Mouse (Mus musculus) hindbrain, embryonic 15.5 days (tissue): Measurements from ENCODE around the gene Gltp. TPM values are rescaled to one million over a fixed set of nuclear protein-coding genes. Genes with fewer than 3 reads are reported as not detected.
A peak's percentile ranks its signal among the peaks of the same experiment; 100 is the strongest.

Experiments
- ATAC-seq: fragments of 200-750 bp; cut with Nextera tagmentation; 2 replicates; pipeline ENCODE4 v1.8.0; 2017; ENCODE audit warnings: low read depth, moderate number of reproducible peaks, moderate TSS enrichment; ENCODE audit not compliant: low FRiP score
- H3K27ac ChIP-seq: fragments of 300-500 bp; sonication (generic); replicated peaks from 2 replicates; pipeline ENCODE4 v1.5.1; 2015; ENCODE audit warnings: mild to moderate bottlenecking, inconsistent platforms
- H3K27me3 ChIP-seq: fragments of 300-500 bp; sonication (generic); 2 replicates; pipeline ENCODE4 v1.6.1; 2015; ENCODE audit warnings: control low read depth, inconsistent platforms
- H3K36me3 ChIP-seq: fragments of 300-500 bp; sonication (generic); 2 replicates; pipeline ENCODE4 v1.6.1; 2015; ENCODE audit warnings: control low read depth, inconsistent platforms
- H3K4me1 ChIP-seq: fragments of 300-500 bp; sonication (generic); replicated peaks from 2 replicates; pipeline ENCODE4 v1.6.1; 2015; ENCODE audit warnings: control low read depth, inconsistent platforms
- H3K4me2 ChIP-seq: fragments of 300-500 bp; sonication (generic); 2 replicates; pipeline ENCODE4 v1.6.1; 2015; ENCODE audit warnings: moderate library complexity, mild to moderate bottlenecking, inconsistent platforms
- H3K4me3 ChIP-seq: fragments of 300-500 bp; sonication (generic); 2 replicates; pipeline ENCODE4 v1.5.1; 2015; ENCODE audit warnings: mild to moderate bottlenecking, inconsistent platforms
- H3K9ac ChIP-seq: fragments of 300-500 bp; sonication (generic); 2 replicates; pipeline ENCODE4 v1.6.1; 2015; ENCODE audit warnings: inconsistent platforms
- H3K9me3 ChIP-seq: fragments of 300-500 bp; sonication (generic); 2 replicates; pipeline ENCODE4 v1.6.1; 2016; ENCODE audit warnings: control low read depth, inconsistent platforms
- WGBS: fragments of 180-500 bp; shearing (Covaris S2); methylation state at CpG from one replicate; pipeline ENCODE4 v1.1.7; 2015; 5-methylcytosine and 5-hydroxymethylcytosine counted together
- polyA plus RNA-seq: library from polyadenylated mRNA; unstranded; fragments of >200 nt; fragmentation: Nextera tagmentation; extraction: Ambion mirVana; gene quantifications from 2 replicates; pipeline ENCODE4 v1.2.1, GENCODE M21; 2015

Gltp gene
- polyA plus RNA-seq, 1 experiment from 2014 or later, result 48.0 TPM

GRCm38 (mm10) chr5:114669014-114669413, 21.8 kb downstream of the Gltp start:
- no peak for ATAC-seq
- Histone ChIP-seq H3K27me3 (no peaks in the 10 kb centered on the region), H3K9ac (no peak overlapping the region), H3K36me3 (no peaks in the 10 kb centered on the region), H3K27ac (no peak overlapping the region), H3K4me3 (no peak overlapping the region), H3K4me1 (peaks cover 9% of the 10 kb centered on the region), H3K9me3 (no peaks in the 10 kb centered on the region), H3K4me2 (no peak overlapping the region)
- 91% methylated on average over 5 of the region's 5 CpGs for WGBS

GRCm38 (mm10) chr5:114667228-114667856, 23.4 kb downstream of the Gltp start:
- peak; percentile 92 for ATAC-seq
- Histone ChIP-seq H3K27me3 (no peaks in the 10 kb centered on the region), H3K27ac (peak overlapping the region; percentile 69), H3K9me3 (no peaks in the 10 kb centered on the region), H3K4me2 (peak overlapping the region; percentile 67), H3K4me3 (peak overlapping the region; percentile 37), H3K9ac (0 out of 2 replicates have a peak overlapping the region, but pooled peaks have one; percentile 20), H3K4me1 (peaks cover 9% of the 10 kb centered on the region), H3K36me3 (no peaks in the 10 kb centered on the region)
- WGBS, result 4% methylated on average over 36 of the region's 36 CpGs

- no peaks in the 10 kb centered on the region for H3K27me3 ChIP-seq
- no peaks in the 10 kb centered on the region for H3K36me3 ChIP-seq
- no peak overlapping the region for H3K27ac ChIP-seq
- H3K4me2 ChIP-seq, result no peak overlapping the region
- H3K9me3 ChIP-seq, result no peaks in the 10 kb centered on the region
- ATAC-seq, result no peak
- no peak overlapping the region for H3K9ac ChIP-seq
- no peak overlapping the region for H3K4me3 ChIP-seq
- WGBS, result 61% methylated on average over 1 of the region's 1 CpGs
- peaks cover 9% of the 10 kb centered on the region for H3K4me1 ChIP-seq
These were observed 24.1 kb downstream of the Gltp start for GRCm38 (mm10) chr5:114666659-114667058.

GRCm38 (mm10) chr5:114664750-114665149, 26.0 kb downstream of the Gltp start:
- no peak for ATAC-seq
- H3K36me3 ChIP-seq, result no peaks in the 10 kb centered on the region
- peaks cover under 1% of the 10 kb centered on the region; the same call in 1 of the 2 replicates for H3K27me3 ChIP-seq
- no peak overlapping the region for H3K27ac ChIP-seq
- H3K9ac ChIP-seq, result no peak overlapping the region
- no peak overlapping the region for H3K4me2 ChIP-seq
- H3K9me3 ChIP-seq, result no peaks in the 10 kb centered on the region
- peaks cover 9% of the 10 kb centered on the region for H3K4me1 ChIP-seq
- WGBS, result 70% methylated on average over 7 of the region's 7 CpGs
- no peak overlapping the region for H3K4me3 ChIP-seq

GRCm38 (mm10) chr5:114664139-114664538, 26.6 kb downstream of the Gltp start:
- no peak overlapping the region for H3K27ac ChIP-seq
- WGBS, result 85% methylated on average over 4 of the region's 4 CpGs

GRCm38 (mm10) chr5:114661029-114661428, 29.8 kb downstream of the Gltp start:
- Histone ChIP-seq H3K36me3 (no peaks in the 10 kb centered on the region), H3K9ac (no peak overlapping the region), H3K27ac (no peak overlapping the region), H3K4me3 (no peak overlapping the region), H3K4me1 (peaks cover 10% of the 10 kb centered on the region), H3K4me2 (no peak overlapping the region), H3K27me3 (peaks cover 36% of the 10 kb centered on the region), H3K9me3 (no peaks in the 10 kb centered on the region)
- 78% methylated on average over 6 of the region's 6 CpGs for WGBS
- no peak for ATAC-seq

More at GRCm38 (mm10) chr5:114664139-114664538, 26.6 kb downstream of the Gltp start:
- no peaks in the 10 kb centered on the region for H3K9me3 ChIP-seq
- peaks cover 6% of the 10 kb centered on the region for H3K27me3 ChIP-seq
- no peak overlapping the region for H3K4me3 ChIP-seq
- H3K9ac ChIP-seq, result no peak overlapping the region
- H3K4me1 ChIP-seq, result peaks cover 9% of the 10 kb centered on the region
- ATAC-seq, result no peak
- H3K36me3 ChIP-seq, result no peaks in the 10 kb centered on the region
- no peak overlapping the region for H3K4me2 ChIP-seq

- H3K27me3 ChIP-seq, result peaks cover 42% of the 10 kb centered on the region
- no peak within 1 kb of the TSS for H3K27ac ChIP-seq
- H3K36me3 ChIP-seq, result no peaks in the 10 kb centered on the region
- H3K4me2 ChIP-seq, result peak within 1 kb of the TSS; percentile 78
- no peaks in the 10 kb centered on the region for H3K9me3 ChIP-seq
- peaks cover 10% of the 10 kb centered on the region for H3K4me1 ChIP-seq
- ATAC-seq, result 0 out of 2 replicates have a peak, but pooled peaks have one; percentile 27
- peak within 1 kb of the TSS; percentile 39 for H3K4me3 ChIP-seq
- H3K9ac ChIP-seq, result peak within 1 kb of the TSS; percentile 39
- WGBS, result under 1% methylated on average over 43 of the region's 47 CpGs
These were observed 32.5 kb downstream of the Gltp start, which contains the start of gene Trpv4 for GRCm38 (mm10) chr5:114658255-114658654. Trpv4 (minus strand) TSS chr5:114658421.

GRCm38 (mm10) chr5:114657426-114657825, 33.4 kb downstream of the Gltp start:
- WGBS, result 20% methylated on average over 10 of the region's 10 CpGs

GRCm38 (mm10) chr5:114656305-114656704, 34.5 kb downstream of the Gltp start:
- H3K9ac ChIP-seq, result no peak overlapping the region
- H3K9me3 ChIP-seq, result no peaks in the 10 kb centered on the region
- peaks cover 42% of the 10 kb centered on the region for H3K27me3 ChIP-seq
- no peaks in the 10 kb centered on the region for H3K36me3 ChIP-seq
- H3K4me3 ChIP-seq, result no peak overlapping the region
- 81% methylated on average over 7 of the region's 7 CpGs for WGBS
- no peak overlapping the region for H3K4me2 ChIP-seq
- ATAC-seq, result no peak
- no peak overlapping the region for H3K27ac ChIP-seq
- peaks cover 10% of the 10 kb centered on the region for H3K4me1 ChIP-seq

More at GRCm38 (mm10) chr5:114657426-114657825, 33.4 kb downstream of the Gltp start:
- Histone ChIP-seq H3K9ac (no peak overlapping the region), H3K4me1 (peaks cover 10% of the 10 kb centered on the region), H3K27me3 (peaks cover 42% of the 10 kb centered on the region), H3K36me3 (no peaks in the 10 kb centered on the region), H3K4me2 (peak overlapping the region; percentile 78), H3K4me3 (no peak overlapping the region), H3K9me3 (no peaks in the 10 kb centered on the region), H3K27ac (no peak overlapping the region)
- no peak for ATAC-seq

GRCm38 (mm10) chr5:114655721-114656120, 35.1 kb downstream of the Gltp start:
- H3K4me2 ChIP-seq, result no peak overlapping the region
- no peaks in the 10 kb centered on the region for H3K9me3 ChIP-seq
- WGBS, result 89% methylated on average over 5 of the region's 5 CpGs
- no peak overlapping the region for H3K4me3 ChIP-seq
- H3K4me1 ChIP-seq, result peaks cover 16% of the 10 kb centered on the region
- H3K36me3 ChIP-seq, result no peaks in the 10 kb centered on the region
- no peak overlapping the region for H3K27ac ChIP-seq
- no peak overlapping the region for H3K9ac ChIP-seq
- H3K27me3 ChIP-seq, result peaks cover 42% of the 10 kb centered on the region
- ATAC-seq, result no peak

GRCm38 (mm10) chr5:114653656-114654437, 36.9 kb downstream of the Gltp start:
- Histone ChIP-seq H3K27me3 (peaks cover 35% of the 10 kb centered on the region), H3K4me1 (peaks cover 20% of the 10 kb centered on the region), H3K27ac (no peak overlapping the region), H3K4me2 (no peak overlapping the region), H3K36me3 (no peaks in the 10 kb centered on the region), H3K9ac (no peak overlapping the region), H3K4me3 (no peak overlapping the region), H3K9me3 (no peaks in the 10 kb centered on the region)
- ATAC-seq, result no peak
- 81% methylated on average over 15 of the region's 15 CpGs for WGBS

- H3K9me3 ChIP-seq, result no peaks in the 10 kb centered on the region
- no peak overlapping the region for H3K9ac ChIP-seq
- H3K36me3 ChIP-seq, result no peaks in the 10 kb centered on the region
- no peak overlapping the region for H3K4me3 ChIP-seq
- no peak overlapping the region for H3K4me2 ChIP-seq
- H3K27ac ChIP-seq, result no peak overlapping the region
- peaks cover 20% of the 10 kb centered on the region for H3K4me1 ChIP-seq
- peaks cover 13% of the 10 kb centered on the region for H3K27me3 ChIP-seq
- no peak for ATAC-seq
- 32% methylated on average over 3 of the region's 3 CpGs for WGBS
These were observed 39.3 kb downstream of the Gltp start for GRCm38 (mm10) chr5:114651449-114651848.
